Mouse (Mus musculus) CH12.LX (cell line): ENCODE results near the gene Msrb2.

ENCODE experiments used
- CTCF ChIP-seq, 2 experiments: IDR thresholded peaks in 1 of 2; conservative IDR thresholded peaks in 1 of 2; 2 replicates each; pipeline ENCODE4 v1.5.1; 2011 to 2012; ENCODE audit warnings: low read depth in 2 of 2, low read length in 2 of 2, improper control_type of control experiment in 1 of 2, inconsistent platforms in 1 of 2, mild to moderate bottlenecking in 1 of 2, moderate library complexity in 1 of 2
- E2F4 ChIP-seq: IDR thresholded peaks from 2 replicates; pipeline ENCODE4 v1.6.1; 2011; ENCODE audit warnings: low read depth, low read length, improper control_type of control experiment; ENCODE audit not compliant: insufficient replicate concordance
- EP300 ChIP-seq: IDR thresholded peaks from 2 replicates; pipeline ENCODE4 v1.6.1; 2011; ENCODE audit warnings: low read length, improper control_type of control experiment
- ETS1 ChIP-seq: conservative IDR thresholded peaks from 2 replicates; pipeline ENCODE4 v1.6.1; 2012; ENCODE audit warnings: low read depth, mild to moderate bottlenecking, inconsistent platforms, low read length, improper control_type of control experiment, moderate library complexity
- GABPA ChIP-seq: IDR thresholded peaks from 2 replicates; pipeline ENCODE4 v1.6.1; 2012; ENCODE audit warnings: low read depth, low read length, improper control_type of control experiment, inconsistent platforms; ENCODE audit not compliant: insufficient replicate concordance
- KAT2A ChIP-seq: IDR thresholded peaks from 2 replicates; pipeline ENCODE4 v1.6.1; 2012; ENCODE audit warnings: low read length, improper control_type of control experiment, inconsistent platforms; ENCODE audit not compliant: insufficient replicate concordance
- POLR2A ChIP-seq: IDR thresholded peaks from 2 replicates; pipeline ENCODE4 v1.6.1; 2011; ENCODE audit warnings: low read depth, mild to moderate bottlenecking, improper control_type of control experiment, low read length
- SMC3 ChIP-seq: IDR thresholded peaks from 2 replicates; pipeline ENCODE4 v1.6.1; 2011; ENCODE audit warnings: low read depth, low read length, improper control_type of control experiment
- UBTF ChIP-seq: IDR thresholded peaks from 2 replicates; pipeline ENCODE4 v1.6.1; 2012; ENCODE audit warnings: low read depth, mild to moderate bottlenecking, inconsistent platforms, low read length, improper control_type of control experiment, moderate library complexity
- USF1 ChIP-seq: IDR thresholded peaks from 2 replicates; pipeline ENCODE4 v1.6.1; 2014; ENCODE audit warnings: low read depth, mild to moderate bottlenecking, inconsistent platforms, low read length, improper control_type of control experiment
- ZC3H11A ChIP-seq: IDR thresholded peaks from 2 replicates; pipeline ENCODE4 v1.6.1; 2012; ENCODE audit warnings: low read depth, mild to moderate bottlenecking, inconsistent platforms, low read length, improper control_type of control experiment
- ZKSCAN1 ChIP-seq: IDR thresholded peaks from 2 replicates; pipeline ENCODE4 v1.6.1; 2012; ENCODE audit warnings: low read depth, inconsistent platforms, low read length, improper control_type of control experiment, borderline replicate concordance
- ZMIZ1 ChIP-seq: IDR thresholded peaks from 2 replicates; pipeline ENCODE4 v1.6.1; 2012; ENCODE audit warnings: low read depth, mild to moderate bottlenecking, inconsistent platforms, low read length, improper control_type of control experiment
- ZNF384 ChIP-seq: IDR thresholded peaks from 2 replicates; pipeline ENCODE4 v1.6.1; 2012; ENCODE audit warnings: low read depth, low read length, improper control_type of control experiment, inconsistent platforms

GRCm38 (mm10) chr2:19414222-19414965 lies 43.2 kb downstream of the Msrb2 start:
- TF ChIP-seq ZNF384 = no peak
- TF ChIP-seq SMC3 = peak; percentile 17; the same call in 1 of the 2 replicates
- TF ChIP-seq ETS1 = no peak
- peak; percentile 78 to 85 for TF ChIP-seq CTCF (conservative IDR thresholded peaks at IDR 0.05 in 1 of 2, IDR thresholded peaks at IDR 0.05 in 1 of 2; ENCODE audit: low read depth in 2 of 2, low read length in 2 of 2)
- TF ChIP-seq POLR2A = no peak
- no peak for TF ChIP-seq ZKSCAN1
- TF ChIP-seq EP300 = no peak
- TF ChIP-seq GABPA = no peak
- no peak for TF ChIP-seq KAT2A
- TF ChIP-seq ZMIZ1 = no peak
- no peak for TF ChIP-seq E2F4
- peak; percentile 15; the same call in 1 of the 2 replicates for TF ChIP-seq USF1
- TF ChIP-seq ZC3H11A = no peak
- no peak for TF ChIP-seq UBTF
